8 mouse cellular contexts compared by ENCODE assay signal in the genomic region with DNA sequence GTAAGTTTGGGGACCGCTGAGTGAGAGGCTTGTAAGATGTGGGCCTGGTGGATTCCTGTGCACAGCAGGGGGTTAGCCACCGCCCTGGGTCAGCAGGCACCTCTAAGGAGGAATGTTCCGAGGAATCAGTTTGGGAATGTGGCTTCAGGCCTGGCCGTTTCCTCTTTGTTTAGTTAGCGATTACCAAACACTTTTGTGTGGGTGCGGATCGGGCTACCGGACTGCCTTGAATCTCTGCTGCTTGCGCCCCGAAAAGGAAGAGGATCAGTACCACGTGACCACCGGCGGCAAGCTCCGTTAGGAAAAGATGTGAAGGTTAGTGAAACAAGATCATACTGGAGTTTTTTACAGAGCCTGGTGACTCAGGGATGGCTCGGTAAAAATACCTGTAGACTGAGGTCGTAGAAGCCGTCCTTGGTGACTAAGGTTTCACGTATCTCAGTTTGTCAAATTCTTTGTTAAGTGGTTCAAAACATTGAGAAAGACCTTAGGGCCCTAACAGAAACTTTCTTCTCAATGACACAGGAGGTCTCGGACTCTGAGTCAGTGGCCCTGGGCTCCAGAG.
DNase-seq lines count a peak whose midpoint lies in the region; TF ChIP-seq lines count a peak whose summit lies in the region.

No protein-coding gene starts in this region.

- in situ Hi-C loops in ES-E14 (cut with MboI; ENCODE audit: low sequenced_read_pairs in 2 of 2, unreplicated experiment in 2 of 2): no loop called here

- peaks cover 9 to 17% of the 10 kb centered on the region in 2 experiments for H3K4me1 ChIP-seq in ES-E14 (ENCODE audit: control insufficient read depth in 2 of 2, insufficient read depth in 2 of 2, low read length in 2 of 2, poor library complexity in 1 of 2)
- peaks cover 23% of the 10 kb centered on the region for H3K4me1 ChIP-seq in hindbrain, embryonic 10.5 days (replicated peaks)

- H3K27ac ChIP-seq in ES-E14 (ENCODE audit: insufficient read depth, low read depth, low read length, poor library complexity, severe bottlenecking): peak overlapping the region; percentile 96
- 0 out of 2 replicates have a peak overlapping the region, but pooled peaks have one; percentile 19 for H3K27ac ChIP-seq in hindbrain, embryonic 10.5 days

- no peaks in the 10 kb centered on the region for H3K27me3 ChIP-seq in hindbrain, embryonic 10.5 days (ENCODE audit: insufficient read depth, poor library complexity, severe bottlenecking)
- no peaks in the 10 kb centered on the region for H3K27me3 ChIP-seq in myocyte (ENCODE audit: control insufficient read depth, insufficient read depth, insufficient read length)

- TF ChIP-seq POLR2A in myocyte (IDR thresholded peaks at IDR 0.05; ENCODE audit: insufficient read length, low read depth): no peak

- H3K36me3 ChIP-seq in ES-E14 (ENCODE audit: control insufficient read depth, insufficient read depth, low read length, poor library complexity, severe bottlenecking): peaks cover 4% of the 10 kb centered on the region
- H3K36me3 ChIP-seq in hindbrain, embryonic 10.5 days: no peaks in the 10 kb centered on the region
- no peaks in the 10 kb centered on the region for H3K36me3 ChIP-seq in myocyte (ENCODE audit: control insufficient read depth, insufficient read depth)

- no peaks in the 10 kb centered on the region for H3K9me3 ChIP-seq in ES-E14 (ENCODE audit: control insufficient read depth, insufficient read depth, low read depth, low read length)
- H3K9me3 ChIP-seq in hindbrain, embryonic 10.5 days: no peaks in the 10 kb centered on the region

- WGBS in hindbrain, embryonic 10.5 days: 9% methylated on average over 19 of the region's 19 CpGs

- peak overlapping the region; percentile 67 to 68 for H3K4me3 ChIP-seq in ES-E14 (ENCODE audit: insufficient read depth in 1 of 2, low read depth in 1 of 2, low read length in 2 of 2, poor library complexity in 1 of 2, severe bottlenecking in 1 of 2)
- H3K4me3 ChIP-seq in hindbrain, embryonic 10.5 days: peak overlapping the region; percentile 39
- peak overlapping the region; percentile 3 for H3K4me3 ChIP-seq in myocyte

- no peak overlapping the region for H3ac ChIP-seq in myocyte (ENCODE audit: control insufficient read depth, insufficient read length)

- DNase-seq in ES-E14 (ENCODE audit: low read depth, low spot score) (peak; percentile 96), liver (peak; percentile 29)
- peak; percentile 37 for DNase-seq in embryo, embryonic 11 days
- peak; percentile 29 for DNase-seq in hindbrain, embryonic 10.5 days (ENCODE audit: low spot score)
- no peak for DNase-seq in cerebellum, postnatal 10 days
- DNase-seq in cerebellum, adult 9-10 months: no peak
- no peak for DNase-seq in frontal cortex, adult 2 months (ENCODE audit: extremely low spot score in 1 of 2, low spot score in 1 of 2)

- no peaks in the 10 kb centered on the region for H3K79me2 ChIP-seq in myocyte (ENCODE audit: control insufficient read depth, insufficient read depth)

- H3K9ac ChIP-seq in ES-E14 (ENCODE audit: insufficient read depth, low read depth, low read length, poor library complexity, severe bottlenecking): peak overlapping the region; percentile 75

- H3K4me2 ChIP-seq in myocyte (ENCODE audit: low read depth): peak overlapping the region; percentile 75

TF ChIP-seq in ES-E14, 5 proteins besides CTCF, POLR2A, EP300 and RAD21:
- TF ChIP-seq HCFC1 (IDR thresholded peaks at IDR 0.05; ENCODE audit: borderline replicate concordance, insufficient read depth, low read length) (no peak; the same call in 1 of the 2 replicates), MAFK (IDR thresholded peaks at IDR 0.05; ENCODE audit: insufficient read depth, low read depth, low read length) (0 out of 2 replicates have a peak, but pooled peaks have one; percentile 23), ZNF384 (IDR thresholded peaks at IDR 0.05; ENCODE audit: low read depth, low read length) (0 out of 2 replicates have a peak, but pooled peaks have one; percentile 16)

TF ChIP-seq in myocyte, 11 proteins besides CTCF, POLR2A, EP300 and RAD21:
- peak; percentile 86 for TF ChIP-seq USF1 (IDR thresholded peaks at IDR 0.05; ENCODE audit: low read depth)
- no peak for TF ChIP-seq SRF (IDR thresholded peaks at IDR 0.05; ENCODE audit: control insufficient read depth, insufficient read length, low read depth)

Comparison
In these comparisons a context has a peak if more than half of its experiments do, and no peak if none do; other contexts are left out.
1. DNase-seq: peak in ES-E14 (single experiment), embryo, embryonic 11 days (single experiment), hindbrain, embryonic 10.5 days (single experiment) and liver (single experiment); none in cerebellum, postnatal 10 days (0 of 2), cerebellum, adult 9-10 months (single experiment) and frontal cortex, adult 2 months (0 of 2).
2. H3K4me3 ChIP-seq: peak in every context shown above with its lines; median percentile 68 in ES-E14; 39 in hindbrain, embryonic 10.5 days; 3 in myocyte.